Comparison of ENCODE assay signal across 11 mouse cellular contexts in genomic region chr16:33738949-33739719, GRCm38 (mm10). TPM values are rescaled to one million over a fixed set of nuclear protein-coding genes. Genes with fewer than 3 reads are reported as not detected.
DNase-seq lines count a peak whose midpoint lies in the region; ATAC-seq and TF ChIP-seq lines count a peak whose summit lies in the region.
"Had no signal": no experiment of that assay in that cellular context is flagged by ENCODE, and none has a peak within 500 bp of the region (broad histone marks: within the 10 kb centered on the region; RNA-seq: fewer than 3 reads in every experiment).

No protein-coding gene starts in this region.

- H3K4me1 ChIP-seq in intestine, embryonic 15.5 days (replicated peaks): peaks cover 5% of the 10 kb centered on the region; the same call in 1 of the 2 replicates
- H3K4me1 ChIP-seq in intestine, embryonic 16.5 days (ENCODE audit: control insufficient read depth, insufficient read depth, low read length): peaks cover 6% of the 10 kb centered on the region
- peaks cover 17% of the 10 kb centered on the region; the same call in 1 of the 2 replicates for H3K4me1 ChIP-seq in embryonic facial prominence, embryonic 14.5 days (ENCODE audit: control insufficient read depth, insufficient read depth, low read length)
- H3K4me1 ChIP-seq in limb, embryonic 14.5 days (ENCODE audit: control insufficient read depth, insufficient read depth, low read length): peaks cover 40% of the 10 kb centered on the region

- WGBS in intestine, embryonic 15.5 days: 67% methylated on average over 7 of the region's 7 CpGs
- WGBS in intestine, embryonic 16.5 days: 67% methylated on average over 7 of the region's 7 CpGs
- WGBS in embryonic facial prominence, embryonic 14.5 days: 45% methylated on average over 7 of the region's 7 CpGs
- WGBS in limb, embryonic 14.5 days: 24% methylated on average over 7 of the region's 7 CpGs

- peak; percentile 72 for DNase-seq in embryo, embryonic 10 days (ENCODE audit: low spot score)
- no peak for DNase-seq in embryo, embryonic 9.5 days (ENCODE audit: extremely low spot score)
- peak; percentile 72 for DNase-seq in embryonic facial prominence, embryonic 14.5 days (ENCODE audit: low spot score)
- peak; percentile 83 for DNase-seq in limb, embryonic 14.5 days (ENCODE audit: low spot score)
- DNase-seq in adrenal gland, adult 8-10 months: no peak
- DNase-seq in ovary, postnatal 36 days (ENCODE audit: low spot score): no peak

- no peaks in the 10 kb centered on the region for H3K9me3 ChIP-seq in intestine, embryonic 15.5 days
- H3K9me3 ChIP-seq in intestine, embryonic 16.5 days (ENCODE audit: control insufficient read depth, low read length): no peaks in the 10 kb centered on the region
- H3K9me3 ChIP-seq in embryonic facial prominence, embryonic 14.5 days (ENCODE audit: control insufficient read depth, low read length): no peaks in the 10 kb centered on the region
- H3K9me3 ChIP-seq in limb, embryonic 14.5 days (ENCODE audit: control insufficient read depth, low read length): no peaks in the 10 kb centered on the region
- H3K9me3 ChIP-seq: neural tube, embryonic 12.5 days had no signal

- no peaks in the 10 kb centered on the region for H3K27me3 ChIP-seq in intestine, embryonic 15.5 days (replicated peaks)
- H3K27me3 ChIP-seq in intestine, embryonic 16.5 days (replicated peaks; ENCODE audit: control insufficient read depth, insufficient read depth, low read length): no peaks in the 10 kb centered on the region
- no peaks in the 10 kb centered on the region for H3K27me3 ChIP-seq in embryonic facial prominence, embryonic 14.5 days (replicated peaks; ENCODE audit: control insufficient read depth, insufficient read depth, low read length)
- no peaks in the 10 kb centered on the region for H3K27me3 ChIP-seq in limb, embryonic 14.5 days (ENCODE audit: control insufficient read depth, insufficient read depth, low read length)
- H3K27me3 ChIP-seq: neural tube, embryonic 12.5 days had no signal

- peak; percentile 40; the same call in 1 of the 2 replicates for ATAC-seq in intestine, embryonic 15.5 days
- no peak for ATAC-seq in intestine, embryonic 16.5 days
- peak; percentile 60; the same call in 1 of the 2 replicates for ATAC-seq in embryonic facial prominence, embryonic 14.5 days (ENCODE audit: low read depth)
- ATAC-seq in limb, embryonic 14.5 days (ENCODE audit: low FRiP score, low read depth): peak; percentile 81

- H3K9ac ChIP-seq in intestine, embryonic 15.5 days: no peak overlapping the region
- H3K9ac ChIP-seq in intestine, embryonic 16.5 days (ENCODE audit: low read depth, low read length): no peak overlapping the region
- H3K9ac ChIP-seq in embryonic facial prominence, embryonic 14.5 days (ENCODE audit: low read depth, low read length): no peak overlapping the region
- no peak overlapping the region for H3K9ac ChIP-seq in limb, embryonic 14.5 days (ENCODE audit: low read depth, low read length, severe bottlenecking)
- H3K9ac ChIP-seq: lung, embryonic 14.5 days; neural tube, embryonic 12.5 days had no signal

- no peak overlapping the region for H3K4me2 ChIP-seq in intestine, embryonic 15.5 days (replicated peaks)
- H3K4me2 ChIP-seq in intestine, embryonic 16.5 days (ENCODE audit: low read depth, low read length): no peak overlapping the region
- no peak overlapping the region for H3K4me2 ChIP-seq in embryonic facial prominence, embryonic 14.5 days (ENCODE audit: low read depth, low read length)
- no peak overlapping the region; the same call in 1 of the 2 replicates for H3K4me2 ChIP-seq in limb, embryonic 14.5 days (replicated peaks; ENCODE audit: low read depth, low read length, severe bottlenecking)
- H3K4me2 ChIP-seq: lung, embryonic 14.5 days; neural tube, embryonic 12.5 days had no signal

- H3K4me3 ChIP-seq in intestine, embryonic 15.5 days (replicated peaks): no peak overlapping the region
- no peak overlapping the region for H3K4me3 ChIP-seq in intestine, embryonic 16.5 days (ENCODE audit: low read length)
- no peak overlapping the region for H3K4me3 ChIP-seq in embryonic facial prominence, embryonic 14.5 days (ENCODE audit: low read depth, low read length)
- no peak overlapping the region for H3K4me3 ChIP-seq in limb, embryonic 14.5 days (replicated peaks; ENCODE audit: low read length)
- H3K4me3 ChIP-seq: layer of hippocampus, adult 2 months; neural tube, embryonic 12.5 days had no signal

- no peak overlapping the region for H3K27ac ChIP-seq in intestine, embryonic 15.5 days
- no peak overlapping the region for H3K27ac ChIP-seq in intestine, embryonic 16.5 days (ENCODE audit: low read length)
- H3K27ac ChIP-seq in embryonic facial prominence, embryonic 14.5 days (replicated peaks; ENCODE audit: low read depth, low read length): 0 out of 2 replicates have a peak overlapping the region, but pooled peaks have one; percentile 42
- H3K27ac ChIP-seq in limb, embryonic 14.5 days (replicated peaks; ENCODE audit: low read depth, low read length): peak overlapping the region; percentile 56
- H3K27ac ChIP-seq: neural tube, embryonic 12.5 days had no signal

- no peaks in the 10 kb centered on the region for H3K36me3 ChIP-seq in intestine, embryonic 15.5 days
- H3K36me3 ChIP-seq in intestine, embryonic 16.5 days (ENCODE audit: control insufficient read depth, insufficient read depth, low read length): no peaks in the 10 kb centered on the region
- H3K36me3 ChIP-seq in embryonic facial prominence, embryonic 14.5 days (ENCODE audit: control insufficient read depth, insufficient read depth, low read length): peaks cover 16% of the 10 kb centered on the region; the same call in 1 of the 2 replicates
- peaks cover 18% of the 10 kb centered on the region for H3K36me3 ChIP-seq in limb, embryonic 14.5 days (ENCODE audit: control insufficient read depth, insufficient read depth, low read length)

- no peak for TF ChIP-seq POLR2A in limb, embryonic 14.5 days (IDR thresholded peaks at IDR 0.05; ENCODE audit: borderline replicate concordance, extremely low read depth, insufficient read depth, insufficient read length)

RNA-seq across cellular contexts. Expression of gene Muc13, which starts 54.7 kb away (rescaled TPM):
- 209 and 261 TPM in 2 replicates for polyA plus RNA-seq in intestine, embryonic 15.5 days (2015; fragmentation: Nextera tagmentation; extraction: Ambion mirVana)
- polyA plus RNA-seq in intestine, embryonic 16.5 days (2015; fragmentation: Nextera tagmentation; extraction: Ambion mirVana): 358 and 407 TPM in 2 replicates
- 0.13 TPM in 1 of 2 replicates, not detected in the other for polyA plus RNA-seq in embryonic facial prominence, embryonic 14.5 days (2014; fragmentation: Nextera tagmentation; extraction: Ambion mirVana)
- 0.25 and 0.37 TPM in 2 replicates for polyA plus RNA-seq in limb, embryonic 14.5 days (2012; rRNA removed)
- 0.07 and 0.12 TPM in 2 replicates for polyA plus RNA-seq in limb, embryonic 14.5 days (2014; fragmentation: Nextera tagmentation; extraction: Ambion mirVana)
- under 1 TPM in 1 of 4 experiments, not detected in 3; 0.09 TPM for total RNA-seq in adrenal gland, adult 8-10 months (2022)
- total RNA-seq: layer of hippocampus, adult 2 months had no signal
- polyA plus RNA-seq: lung, embryonic 14.5 days had no signal

RNA-seq across cellular contexts. Expression of gene Heg1, which starts 55.0 kb away (rescaled TPM):
- polyA plus RNA-seq in intestine, embryonic 15.5 days (2015; fragmentation: Nextera tagmentation; extraction: Ambion mirVana): 21.2 and 21.4 TPM in 2 replicates
- 10.2 and 12.9 TPM in 2 replicates for polyA plus RNA-seq in intestine, embryonic 16.5 days (2015; fragmentation: Nextera tagmentation; extraction: Ambion mirVana)
- polyA plus RNA-seq in embryonic facial prominence, embryonic 14.5 days (2014; fragmentation: Nextera tagmentation; extraction: Ambion mirVana): 24.6 and 25.4 TPM in 2 replicates
- polyA plus RNA-seq in limb, embryonic 14.5 days (2012; rRNA removed): 22.0 and 27.8 TPM in 2 replicates
- polyA plus RNA-seq in limb, embryonic 14.5 days (2014; fragmentation: Nextera tagmentation; extraction: Ambion mirVana): 20.7 and 20.8 TPM in 2 replicates
- total RNA-seq in adrenal gland, adult 8-10 months (2022): 10 to 100 TPM; 52.8 to 69.3 (median 61.5) TPM

Comparison
In these comparisons a context has a peak if more than half of its experiments do, and no peak if none do; other contexts are left out.
1. DNase-seq: peak in embryo, embryonic 10 days (single experiment), embryonic facial prominence, embryonic 14.5 days (single experiment) and limb, embryonic 14.5 days (single experiment); none in embryo, embryonic 9.5 days (single experiment), adrenal gland, adult 8-10 months (single experiment) and ovary, postnatal 36 days (single experiment).
2. H3K27ac ChIP-seq: peak in embryonic facial prominence, embryonic 14.5 days (single experiment) and limb, embryonic 14.5 days (single experiment); none in intestine, embryonic 15.5 days (single experiment) and intestine, embryonic 16.5 days (single experiment).
3. RNA of gene Muc13, which starts 54.7 kb away (polyA plus RNA-seq): 358 to 407 TPM in intestine, embryonic 16.5 days and 209 to 261 TPM in intestine, embryonic 15.5 days; 0.07 to 0.37 TPM in limb, embryonic 14.5 days and 0.13 TPM in embryonic facial prominence, embryonic 14.5 days; every median in the first group is over 100 times any median in the second.